Mouse (Mus musculus): ENCODE data around the gene Wwc1.
"Not testable (repeated sequence)": the region's sequence is repeated elsewhere in the genome, so short reads cannot be mapped to it uniquely, and the experiment has no call there.

Gene Wwc1

DNA sequence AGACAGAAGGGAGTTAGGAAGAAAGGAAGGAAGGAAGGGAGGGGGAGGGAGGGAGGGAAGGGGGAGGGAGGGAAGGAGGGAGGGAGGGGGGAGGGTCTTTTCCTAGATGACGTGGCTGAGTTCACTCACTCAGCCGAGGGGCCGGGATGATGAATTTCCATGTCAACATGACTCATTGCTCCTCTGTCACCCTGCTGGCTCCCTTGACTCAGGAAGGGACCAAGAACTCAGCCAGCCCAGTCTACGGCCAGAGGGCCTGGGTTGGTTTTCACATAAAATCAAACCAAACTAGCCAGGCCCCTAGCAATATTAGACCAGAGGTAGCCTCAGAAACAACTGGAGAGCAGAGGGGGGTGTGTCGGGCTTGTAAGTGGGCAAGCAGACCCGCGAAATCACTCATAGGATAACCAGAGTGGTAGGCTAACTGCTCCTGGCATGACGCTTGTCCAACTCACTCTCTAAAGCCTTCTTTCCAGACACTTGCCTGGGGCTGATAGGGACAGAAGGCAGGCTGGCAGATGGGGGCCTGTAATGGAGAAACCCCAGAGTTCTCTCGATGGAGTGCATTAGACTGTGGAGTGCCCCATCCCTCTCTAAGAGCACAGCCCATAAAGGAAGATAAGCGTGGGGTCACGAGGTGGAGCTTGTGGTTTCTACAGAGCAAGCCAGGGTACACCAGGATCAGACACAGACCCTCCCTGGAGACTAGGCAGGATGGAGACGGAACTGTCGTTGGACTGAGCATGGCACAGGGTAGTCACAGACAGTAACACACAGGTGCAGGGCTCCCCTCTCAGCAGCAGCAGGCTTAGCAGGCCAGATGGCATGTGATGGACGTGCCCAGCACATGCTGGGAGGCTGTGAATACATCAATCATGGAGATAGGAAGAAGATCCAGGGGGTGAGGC lies 102.4 kb downstream of the Wwc1 start:
- DNase-seq = no peak

DNA sequence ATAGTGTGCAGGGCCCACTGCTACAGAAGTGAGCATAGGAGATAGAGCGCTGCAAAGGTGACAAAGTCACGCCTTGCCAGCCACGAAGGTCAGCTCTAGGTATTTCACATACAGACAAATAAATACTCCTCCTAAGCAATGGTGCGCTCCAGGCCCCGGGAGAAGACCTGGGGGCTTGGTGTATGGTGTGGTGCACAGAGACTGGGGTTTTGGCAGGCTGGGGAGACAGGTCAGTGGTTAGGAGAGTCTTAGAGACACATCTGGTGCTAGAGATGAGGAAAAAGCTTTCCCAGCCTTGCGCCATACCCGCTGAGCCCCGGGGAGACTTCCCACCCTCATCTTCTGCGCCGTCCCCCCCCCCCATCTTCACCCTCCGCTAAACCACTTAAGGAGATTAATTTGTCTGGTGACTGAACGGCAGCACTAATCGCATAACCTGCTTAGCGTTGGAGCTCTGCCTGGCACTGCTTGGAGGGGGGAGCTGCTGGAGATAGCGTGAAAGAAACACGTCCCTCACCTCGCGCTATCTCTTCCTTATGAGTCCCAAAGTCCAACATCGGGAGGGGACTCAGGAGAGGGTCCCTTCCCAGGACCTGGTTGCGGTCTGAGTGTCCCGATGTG lies 106.6 kb downstream of the Wwc1 start:
- DNase-seq = no peak

DNA sequence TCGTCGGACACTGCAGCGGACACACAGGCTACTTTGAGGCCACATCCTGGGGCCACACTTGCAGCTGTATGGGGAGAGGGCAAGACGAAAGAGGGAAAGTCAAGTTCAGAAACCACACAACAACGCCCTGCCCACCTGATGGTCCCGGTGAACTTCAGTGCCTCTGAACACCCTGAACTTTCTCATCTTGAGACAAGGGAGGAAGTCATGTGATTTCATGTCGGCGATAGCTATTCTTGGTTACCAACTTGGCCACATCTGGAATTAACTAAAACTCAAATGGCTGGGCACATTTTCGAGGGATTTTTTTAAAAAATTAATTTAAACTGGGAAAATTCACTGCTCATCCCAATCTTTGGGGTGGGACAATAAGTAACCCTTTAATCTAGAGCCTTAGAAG lies 109.4 kb downstream of the Wwc1 start:
- no peak for DNase-seq

DNA sequence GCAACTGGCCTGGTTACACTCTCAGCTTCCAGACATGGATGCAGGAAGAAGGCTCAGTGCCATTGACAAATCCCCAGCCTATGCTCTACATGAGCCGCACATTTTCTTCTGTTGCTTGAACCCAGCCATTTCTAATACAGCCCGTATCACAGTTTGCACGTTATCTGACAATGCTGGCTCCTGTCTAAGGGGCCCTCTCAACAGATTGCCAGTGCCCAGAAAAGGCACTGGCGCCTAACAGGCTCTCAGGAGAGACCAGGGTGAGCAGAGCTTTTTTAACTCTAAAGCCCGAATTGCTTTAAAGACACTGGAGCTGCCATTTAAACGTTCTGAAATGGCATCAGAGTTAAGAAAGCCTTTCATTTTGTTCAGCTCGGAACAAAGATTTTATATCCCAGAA lies 114.2 kb downstream of the Wwc1 start:
- DNase-seq = no peak

DNA sequence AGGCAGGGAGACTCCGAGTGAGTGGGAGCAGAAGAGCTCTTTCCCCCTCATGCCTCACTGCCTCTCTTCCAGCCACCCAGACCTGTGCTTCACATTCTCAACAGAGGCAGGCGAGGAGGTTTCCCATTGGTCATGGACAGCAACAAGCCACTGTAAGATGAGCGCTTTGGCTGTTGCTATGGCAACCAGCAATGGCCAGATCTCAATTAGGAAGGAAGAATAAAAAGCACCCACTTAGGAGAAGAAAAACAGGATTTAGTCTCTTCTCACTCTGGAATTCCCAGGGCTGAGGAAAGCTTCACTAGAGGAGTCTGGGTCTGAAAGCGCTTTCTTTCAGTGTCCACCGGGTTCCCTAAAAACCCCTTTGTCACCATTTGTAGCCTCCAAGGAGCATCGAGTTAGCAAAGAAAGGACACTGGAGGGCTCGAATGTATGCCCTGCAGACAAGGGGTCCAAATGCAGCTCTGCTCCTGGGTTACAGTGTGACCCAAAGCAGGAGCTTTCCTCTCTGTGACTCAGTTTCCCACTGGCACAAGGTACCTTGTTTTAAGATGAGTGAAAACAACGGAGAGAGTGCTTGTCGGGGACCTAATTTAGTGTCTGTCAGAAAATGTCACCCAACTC lies 115.2 kb downstream of the Wwc1 start:
- DNase-seq = no peak

DNA sequence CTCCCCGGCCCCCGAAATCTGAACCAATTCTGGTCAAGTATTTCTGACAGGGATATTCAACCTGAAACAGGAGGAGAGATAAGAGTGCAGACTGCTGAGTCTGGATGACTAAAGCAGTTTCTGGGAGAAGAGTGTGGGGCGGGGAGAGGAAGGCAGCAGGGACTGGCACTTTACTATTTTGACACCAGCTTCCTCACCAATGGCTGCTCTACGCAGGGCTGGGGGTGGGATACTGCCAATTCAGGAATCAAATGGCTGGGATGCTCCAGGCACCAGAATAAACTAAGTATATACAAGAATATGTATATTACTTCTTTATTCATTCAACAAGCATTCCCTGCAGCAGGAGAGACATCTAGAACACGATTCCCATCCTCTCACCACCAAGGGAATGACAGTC lies 116.7 kb downstream of the Wwc1 start:
- DNase-seq = no peak

DNA sequence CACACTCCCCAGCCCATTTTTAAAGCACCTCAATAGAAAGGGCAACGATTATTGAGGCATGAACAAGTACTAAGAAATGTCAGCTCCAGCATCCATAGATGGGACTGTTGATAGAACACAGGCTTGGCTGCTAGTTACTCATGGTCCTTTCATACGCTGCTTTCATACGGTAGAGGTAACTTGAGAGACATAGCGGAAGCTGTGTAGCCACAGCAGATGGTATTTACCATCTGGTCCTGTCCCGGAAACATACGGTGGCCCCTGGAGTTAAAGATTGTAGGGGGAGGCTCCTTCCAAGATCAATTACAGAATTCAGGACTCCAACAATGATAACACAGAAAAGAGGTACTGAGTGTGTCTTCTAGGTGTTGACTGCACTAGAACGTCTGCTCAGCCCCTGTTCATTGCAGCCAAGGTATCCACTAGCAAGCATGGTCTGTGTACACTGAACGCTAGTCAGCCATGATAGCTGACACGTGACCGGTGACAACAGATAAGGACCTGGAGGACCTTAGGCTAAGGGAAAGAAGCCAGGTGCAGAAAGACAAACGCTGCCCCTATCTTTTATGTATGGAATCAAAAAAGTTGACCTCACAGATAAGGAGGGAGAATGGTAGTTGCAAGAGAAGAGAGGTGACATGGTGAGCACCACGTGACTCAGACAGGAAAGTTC lies 122.8 kb downstream of the Wwc1 start:
- DNase-seq = no peak

DNA sequence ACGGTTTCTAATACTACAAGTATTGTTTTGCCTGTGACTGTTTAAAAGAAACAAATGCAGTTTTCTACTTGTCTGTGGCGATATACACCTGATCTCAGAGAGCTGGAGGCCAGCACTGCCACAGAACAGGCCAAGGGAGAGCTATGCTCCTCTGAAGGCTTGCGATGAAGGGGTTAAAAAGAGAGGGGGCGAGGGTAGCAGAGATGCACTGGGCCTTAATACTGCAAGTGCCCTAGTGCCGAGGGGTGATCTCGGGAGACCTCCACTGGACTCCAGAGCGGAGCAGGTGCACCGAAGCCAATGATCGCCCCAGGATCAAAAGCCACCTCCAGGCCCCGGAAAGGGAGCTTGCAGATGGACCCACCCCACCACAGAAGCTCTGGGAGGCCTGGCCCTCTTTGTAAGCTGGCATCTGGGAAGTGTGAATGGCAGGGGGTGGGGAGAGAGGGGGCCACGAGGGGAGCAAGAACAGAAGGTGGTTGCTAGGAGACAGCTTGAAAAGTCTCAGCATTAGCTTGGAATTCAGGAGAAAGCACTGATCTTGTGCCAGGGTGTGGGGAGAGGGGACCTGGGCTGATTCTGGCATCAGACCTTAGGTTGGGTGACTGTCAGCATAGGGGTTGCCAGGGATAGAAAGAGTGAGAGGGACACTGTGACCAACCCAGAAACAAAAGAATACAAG lies 123.8 kb downstream of the Wwc1 start:
- DNase-seq = no peak

DNA sequence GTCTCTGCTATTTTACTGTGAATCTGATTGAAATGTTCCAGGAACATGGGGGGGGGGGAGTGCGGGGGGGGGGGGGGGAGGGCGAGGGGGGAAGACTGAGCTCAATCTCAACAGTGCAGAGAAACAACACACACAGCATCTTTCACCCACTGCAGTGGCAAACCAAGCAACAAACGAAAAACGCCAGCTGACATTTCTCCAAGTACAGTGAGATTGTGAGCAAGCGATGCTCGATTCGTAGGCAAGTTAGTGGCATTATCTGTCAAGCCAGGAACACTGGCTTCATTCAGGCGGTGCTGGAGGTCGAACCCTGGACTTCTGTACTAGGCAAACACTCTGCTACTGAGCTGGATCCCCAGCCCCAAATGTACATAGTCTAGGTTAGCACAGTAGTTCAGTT lies 124.8 kb downstream of the Wwc1 start:
- DNase-seq = no peak

DNA sequence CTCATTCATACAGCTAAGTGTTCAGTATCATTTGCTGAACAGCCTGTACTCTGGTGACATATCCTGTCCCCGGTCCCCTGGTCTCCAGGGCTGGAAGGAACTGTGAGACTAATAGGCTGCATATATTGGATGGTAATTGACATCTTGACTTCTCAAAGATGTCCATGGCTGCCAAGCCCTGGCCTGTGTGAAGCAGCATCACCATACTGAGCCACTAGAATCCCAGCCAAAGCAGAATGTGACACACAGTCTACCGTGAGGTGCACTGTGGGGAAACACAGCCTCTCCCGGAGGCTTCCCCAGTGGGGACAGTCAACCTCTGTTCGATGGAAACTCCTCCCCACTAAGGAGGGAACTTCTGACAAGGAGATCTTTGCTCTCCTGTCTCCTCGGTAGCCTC lies 125.4 kb downstream of the Wwc1 start:
- DNase-seq = no peak

DNA sequence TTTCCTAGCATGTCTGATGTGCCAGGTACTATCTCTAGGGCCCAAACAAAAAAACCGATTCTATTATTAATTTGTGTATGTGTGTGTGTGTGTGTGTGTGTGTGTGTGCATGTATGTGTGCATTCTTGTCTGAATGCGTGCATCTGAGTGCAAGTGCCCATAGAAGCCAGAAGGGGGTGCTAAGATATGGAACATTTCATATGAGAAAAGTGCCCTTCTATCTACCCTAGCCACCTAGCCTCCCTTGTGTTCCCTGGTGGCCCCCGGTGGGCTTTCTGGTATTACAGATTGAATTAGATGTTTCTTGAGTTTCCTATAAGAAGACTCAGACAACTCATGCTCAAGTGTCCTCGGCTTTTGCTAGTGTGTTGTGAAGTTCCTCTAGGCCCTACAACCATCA lies 126.7 kb downstream of the Wwc1 start:
- no peak for DNase-seq

DNA sequence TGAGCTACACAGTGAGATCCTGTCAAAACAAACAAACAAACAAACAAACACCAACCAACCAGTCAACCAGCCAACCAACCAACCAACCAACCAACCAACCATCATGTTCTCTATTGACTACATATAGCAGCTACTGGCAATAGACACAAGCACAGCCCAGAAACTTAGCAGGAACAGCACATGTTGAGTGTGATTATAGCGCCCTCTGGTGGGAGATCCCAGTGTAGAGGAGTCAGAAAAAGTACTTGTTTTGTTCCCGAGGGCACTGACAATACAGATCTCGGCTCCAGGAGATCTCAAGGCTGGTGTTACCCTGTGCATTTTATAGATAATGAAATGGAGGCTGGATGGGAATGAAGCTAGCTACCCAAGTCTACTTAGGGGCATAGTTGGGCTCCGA lies 127.6 kb downstream of the Wwc1 start:
- peak; percentile 68 for DNase-seq

DNA sequence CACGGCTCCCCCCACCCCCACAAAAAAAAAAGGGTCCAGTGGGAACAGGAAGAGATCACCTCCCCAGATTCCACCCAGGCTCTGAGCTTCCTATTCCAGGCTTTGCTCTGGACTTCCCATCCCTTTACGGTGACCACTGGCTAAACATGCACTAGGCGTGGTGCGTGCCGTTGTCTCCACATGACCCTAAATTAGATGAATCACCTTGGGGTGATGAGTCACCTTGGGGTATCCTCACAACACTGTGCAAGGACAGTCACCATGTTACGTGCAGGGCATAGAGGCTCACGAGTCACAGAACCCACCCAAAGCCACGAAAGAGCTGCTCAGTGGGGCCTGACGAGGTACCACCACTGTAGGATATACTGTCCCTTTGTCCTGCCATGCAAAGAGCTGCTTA lies 136.0 kb downstream of the Wwc1 start:
- no peak for DNase-seq

DNA sequence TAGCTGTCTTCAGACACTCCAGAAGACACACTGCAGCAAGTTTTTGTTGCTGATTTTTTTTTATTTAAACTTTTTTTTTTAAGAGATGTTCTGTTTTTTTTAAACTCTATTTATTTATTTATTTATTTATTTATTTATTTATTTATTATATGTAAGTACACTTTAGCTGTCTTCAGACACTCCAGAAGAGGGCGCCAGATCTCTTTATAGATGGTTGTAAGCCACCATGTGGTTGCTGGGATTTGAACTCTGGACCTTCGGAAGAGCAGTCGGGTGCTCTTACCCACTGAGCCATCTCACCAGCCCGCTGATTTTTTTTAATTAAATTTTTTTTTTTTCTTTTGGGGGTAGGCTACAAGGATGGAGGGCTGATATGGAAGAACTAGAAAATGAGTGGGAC lies 137.8 kb downstream of the Wwc1 start:
- not testable (repeated sequence) for DNase-seq

DNA sequence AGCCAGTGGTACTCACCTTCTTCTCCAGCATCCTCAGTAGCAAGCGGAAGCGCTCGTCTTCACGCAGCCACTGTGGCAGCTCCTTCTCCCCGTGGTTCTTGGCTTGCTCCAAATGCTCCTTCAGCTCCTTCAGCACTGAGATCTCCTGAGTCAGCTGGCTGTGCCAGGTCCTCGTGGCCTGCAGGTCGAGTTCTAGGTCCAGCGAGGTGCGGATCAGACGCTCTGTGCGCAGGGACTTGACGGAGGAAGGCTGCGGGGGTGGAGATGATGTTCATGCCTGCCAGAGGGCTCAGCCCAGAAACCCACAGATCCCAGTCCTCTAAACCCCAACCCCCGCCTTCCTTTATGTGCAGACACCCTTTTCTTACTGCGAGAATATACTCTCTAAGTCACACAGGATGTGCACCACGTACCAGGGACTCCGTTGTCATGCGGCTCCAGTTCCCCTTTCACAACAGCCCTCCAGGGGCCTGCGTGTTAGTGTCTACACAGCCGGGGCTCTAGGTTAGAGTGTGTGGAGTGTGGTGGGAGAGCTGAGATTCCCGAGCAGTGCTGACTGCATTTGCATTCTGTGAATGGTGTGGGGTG lies 138.5 kb downstream of the Wwc1 start:
- DNase-seq = no peak

DNA sequence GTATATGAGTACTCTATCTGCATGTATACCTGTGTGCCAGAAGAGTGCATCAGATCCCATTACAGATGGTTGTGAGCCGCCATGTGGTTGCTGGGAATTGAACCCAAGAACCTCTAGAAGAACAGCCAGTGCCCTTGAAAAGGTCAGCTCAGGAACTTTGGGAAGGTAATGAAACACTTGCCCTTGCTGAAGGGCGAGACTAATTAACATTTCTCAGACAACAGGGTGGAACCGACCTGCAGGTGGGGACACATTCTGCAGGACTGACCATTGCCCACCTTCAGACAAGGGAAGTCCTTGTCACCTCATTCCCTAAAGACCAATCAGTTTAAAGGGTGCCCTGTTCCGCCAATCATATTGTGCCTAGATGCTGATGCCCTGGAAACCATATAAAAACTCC lies 139.5 kb downstream of the Wwc1 start:
- not testable (repeated sequence) for DNase-seq

DNA sequence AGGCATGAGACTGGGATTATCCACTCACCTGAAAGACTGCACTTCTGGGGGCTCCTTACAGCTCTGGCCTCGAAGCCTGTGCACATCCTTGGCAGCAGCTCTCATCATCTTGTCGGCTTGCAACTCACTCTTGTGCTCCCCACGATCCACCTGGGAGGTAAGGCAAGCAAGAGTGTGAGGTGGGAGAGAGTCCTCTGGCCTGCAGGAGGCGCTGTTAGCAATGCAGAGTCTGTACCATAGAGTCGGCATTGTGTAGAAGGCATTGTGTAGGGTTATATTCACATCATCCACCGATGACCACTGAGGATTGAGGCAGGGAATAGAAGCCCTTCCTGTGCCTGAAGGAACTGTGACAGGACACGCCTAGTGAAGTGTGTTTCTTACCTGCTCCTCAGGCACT lies 140.0 kb downstream of the Wwc1 start:
- DNase-seq = no peak

DNA sequence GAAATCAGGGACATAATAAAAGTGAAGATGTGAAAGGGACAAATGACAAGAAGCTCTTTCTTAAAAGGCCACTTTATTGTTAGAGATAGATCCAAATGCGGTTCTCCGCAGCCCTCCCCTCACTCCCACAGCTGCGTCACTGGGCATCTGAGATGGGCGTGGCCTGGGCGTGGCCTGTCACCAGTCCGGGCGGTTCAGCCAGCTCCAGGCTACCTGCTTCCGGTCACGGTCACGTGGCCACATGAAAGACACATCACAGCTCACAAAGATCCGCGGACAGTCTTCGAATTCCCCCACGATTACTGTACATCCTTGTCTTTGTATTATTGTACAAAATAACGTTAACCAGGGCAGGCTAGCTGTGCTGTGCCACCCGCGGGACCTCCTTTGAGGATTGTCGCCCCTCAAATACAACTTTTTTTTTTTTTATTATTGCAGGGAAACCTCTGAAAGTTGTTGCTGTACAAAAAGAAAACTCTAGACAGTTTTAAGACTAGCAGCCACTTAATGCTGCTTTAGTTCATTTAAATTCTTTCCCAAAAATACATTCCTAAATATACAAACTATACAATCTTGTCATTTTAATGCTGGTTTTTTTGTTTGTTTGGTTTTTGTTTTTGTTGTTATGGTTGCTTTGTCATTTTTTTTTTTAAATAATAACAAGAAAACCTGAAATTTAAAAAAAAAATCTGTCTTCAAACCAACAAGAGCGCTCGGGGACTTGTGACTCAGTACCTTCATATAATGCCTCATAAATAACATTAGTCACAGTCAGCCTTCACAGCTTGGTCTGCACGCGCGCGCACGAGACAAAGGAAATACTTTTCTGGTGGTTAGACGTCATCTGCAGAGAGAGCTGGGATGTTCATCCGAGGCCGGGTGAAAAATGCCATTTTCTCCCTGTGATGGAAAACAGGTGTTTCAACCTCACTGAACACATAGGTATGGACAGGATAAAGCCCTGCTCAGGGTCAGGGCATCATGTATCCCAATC lies 141.7 kb downstream of the Wwc1 start:
- peak; percentile 96 for DNase-seq

DNA sequence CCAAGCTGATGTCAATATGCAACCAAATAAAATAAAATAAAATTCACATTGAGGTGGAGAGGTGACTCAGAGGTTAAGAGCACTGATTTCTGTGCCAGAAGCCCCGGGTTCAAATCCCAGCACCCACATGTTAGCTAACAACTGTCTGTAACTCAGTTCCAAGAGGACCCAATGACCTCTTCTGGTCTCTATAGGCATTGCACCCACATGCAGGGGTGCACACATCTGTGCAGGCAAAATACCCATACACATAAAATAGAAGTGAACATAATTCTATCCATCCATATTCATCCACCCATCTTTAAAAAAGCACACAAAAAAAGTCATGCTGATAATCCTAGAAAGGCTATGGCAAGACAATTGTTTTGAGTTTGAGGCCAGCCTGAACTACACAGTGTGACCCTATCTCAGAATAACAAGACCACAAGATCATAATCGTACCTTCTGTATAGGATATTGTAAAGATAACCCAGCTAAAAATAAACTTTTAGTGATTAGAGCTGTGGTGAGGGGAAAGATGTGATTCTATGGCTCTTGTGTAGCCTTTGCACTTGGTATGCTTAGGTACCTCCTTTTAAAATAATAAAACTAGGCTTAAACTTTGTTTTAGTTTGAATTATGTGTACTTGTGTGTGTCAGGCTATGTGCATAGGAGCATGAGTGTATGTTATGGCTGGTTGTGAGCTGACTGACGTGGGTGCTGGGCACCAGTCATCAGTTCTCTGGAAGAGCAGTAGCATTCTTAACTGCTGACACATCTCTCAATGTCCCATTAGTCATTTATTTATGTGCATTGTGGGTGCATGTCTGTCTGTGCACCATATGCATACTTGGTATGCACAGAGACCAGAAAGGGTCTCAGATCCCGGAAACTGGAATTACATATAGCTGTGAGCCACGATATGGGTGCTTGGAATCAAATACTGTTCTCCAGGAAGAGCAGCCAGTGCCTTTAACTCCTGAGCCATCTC lies 142.9 kb downstream of the Wwc1 start:
- DNase-seq = no peak

All from lung, postnatal 36 days (tissue).